Comparison of ENCODE assay signal across 8 mouse cellular contexts in genomic region chr3:41081474-41082301, GRCm38 (mm10). TPM values are rescaled to one million over a fixed set of nuclear protein-coding genes. Genes with fewer than 3 reads are reported as not detected.
A peak's percentile ranks its signal among the peaks of the same experiment; 100 is the strongest.
DNase-seq lines count a peak whose midpoint lies in the region; ATAC-seq and TF ChIP-seq lines count a peak whose summit lies in the region.

No protein-coding gene starts in this region.

- no peaks in the 10 kb centered on the region for H3K9me3 ChIP-seq in embryonic facial prominence, embryonic 10.5 days
- H3K9me3 ChIP-seq in heart, postnatal 0 days (replicated peaks; ENCODE audit: control insufficient read depth, low read length): no peaks in the 10 kb centered on the region
- H3K9me3 ChIP-seq in limb, embryonic 10.5 days (replicated peaks): no peaks in the 10 kb centered on the region
- H3K9me3 ChIP-seq in midbrain, embryonic 13.5 days: no peaks in the 10 kb centered on the region

- WGBS in embryonic facial prominence, embryonic 10.5 days: 5% methylated on average over 23 of the region's 23 CpGs
- WGBS in heart, postnatal 0 days: 3% methylated on average over 23 of the region's 23 CpGs
- 2% methylated on average over 23 of the region's 23 CpGs for WGBS in limb, embryonic 10.5 days
- WGBS in midbrain, embryonic 13.5 days: 3% methylated on average over 23 of the region's 23 CpGs

- peak overlapping the region; percentile 95 for H3K4me3 ChIP-seq in embryonic facial prominence, embryonic 10.5 days
- peak overlapping the region; percentile 95 for H3K4me3 ChIP-seq in heart, postnatal 0 days (ENCODE audit: low read depth, low read length)
- peak overlapping the region; percentile 73 for H3K4me3 ChIP-seq in limb, embryonic 10.5 days
- H3K4me3 ChIP-seq in midbrain, embryonic 13.5 days (replicated peaks): peak overlapping the region; percentile 92

- ATAC-seq in heart, postnatal 0 days (ENCODE audit: insufficient read depth, low read depth): no peak
- no peak for ATAC-seq in midbrain, embryonic 13.5 days

- no peak for TF ChIP-seq CTCF in heart, postnatal 0 days (IDR thresholded peaks at IDR 0.05; ENCODE audit: low read depth)

- no peaks in the 10 kb centered on the region for H3K27me3 ChIP-seq in embryonic facial prominence, embryonic 10.5 days (replicated peaks; ENCODE audit: low read depth, poor library complexity, severe bottlenecking)
- no peaks in the 10 kb centered on the region for H3K27me3 ChIP-seq in heart, postnatal 0 days (ENCODE audit: control insufficient read depth, insufficient read depth, low read length)
- H3K27me3 ChIP-seq in limb, embryonic 10.5 days (ENCODE audit: low read depth, poor library complexity, severe bottlenecking): no peaks in the 10 kb centered on the region
- no peaks in the 10 kb centered on the region for H3K27me3 ChIP-seq in midbrain, embryonic 13.5 days

- peak overlapping the region; percentile 75 for H3K9ac ChIP-seq in heart, postnatal 0 days (replicated peaks; ENCODE audit: low read depth, low read length)
- H3K9ac ChIP-seq in midbrain, embryonic 13.5 days (replicated peaks): peak overlapping the region; percentile 90

- H3K4me1 ChIP-seq in embryonic facial prominence, embryonic 10.5 days: peaks cover 29% of the 10 kb centered on the region
- peaks cover 22% of the 10 kb centered on the region for H3K4me1 ChIP-seq in heart, postnatal 0 days (ENCODE audit: control insufficient read depth, insufficient read depth)
- peaks cover 23% of the 10 kb centered on the region for H3K4me1 ChIP-seq in limb, embryonic 10.5 days
- H3K4me1 ChIP-seq in midbrain, embryonic 13.5 days (replicated peaks): peaks cover 30% of the 10 kb centered on the region

- peak; percentile 48 for DNase-seq in 3134 (ENCODE audit: extremely low read depth, insufficient read length, low spot score)
- DNase-seq in ES-CJ7 (ENCODE audit: low read depth, low spot score): peak; percentile 12
- peak; percentile 30 for DNase-seq in embryonic facial prominence, embryonic 10.5 days (ENCODE audit: low spot score)
- DNase-seq in heart, postnatal 0 days (ENCODE audit: low spot score): peak; percentile 23
- DNase-seq in limb, embryonic 10.5 days (ENCODE audit: low spot score): peak; percentile 31
- DNase-seq in right cerebral cortex, postnatal 14 days: no peak
- no peak for DNase-seq in urinary bladder, postnatal 10 days (ENCODE audit: low spot score)

- peak overlapping the region; percentile 94 for H3K27ac ChIP-seq in embryonic facial prominence, embryonic 10.5 days (replicated peaks)
- H3K27ac ChIP-seq in heart, postnatal 0 days (ENCODE audit: low read depth): peak overlapping the region; percentile 96
- peak overlapping the region; percentile 95 for H3K27ac ChIP-seq in limb, embryonic 10.5 days
- peak overlapping the region; percentile 86; the same call in 1 of the 2 replicates for H3K27ac ChIP-seq in midbrain, embryonic 13.5 days

- H3K36me3 ChIP-seq in embryonic facial prominence, embryonic 10.5 days (replicated peaks): no peaks in the 10 kb centered on the region; the same call in 1 of the 2 replicates
- no peaks in the 10 kb centered on the region for H3K36me3 ChIP-seq in heart, postnatal 0 days (replicated peaks; ENCODE audit: control insufficient read depth, insufficient read depth, low read length)
- peaks cover 15% of the 10 kb centered on the region for H3K36me3 ChIP-seq in limb, embryonic 10.5 days
- no peaks in the 10 kb centered on the region for H3K36me3 ChIP-seq in midbrain, embryonic 13.5 days

- H3K4me2 ChIP-seq in heart, postnatal 0 days (ENCODE audit: low read depth, low read length): peak overlapping the region; percentile 78
- H3K4me2 ChIP-seq in midbrain, embryonic 13.5 days (replicated peaks): peak overlapping the region; percentile 88

- no peak for TF ChIP-seq EP300 in heart, postnatal 0 days (IDR thresholded peaks at IDR 0.05; ENCODE audit: low read depth)

RNA-seq across cellular contexts. Expression of gene Pgrmc2, which starts 1.2 kb away (rescaled TPM):
- polyA plus RNA-seq in embryonic facial prominence, embryonic 10.5 days (2016; fragmentation: Nextera tagmentation; extraction: Ambion mirVana): 29.5 and 31.7 TPM in 2 replicates
- total RNA-seq in heart, postnatal 0 days (2014; rRNA removed; ENCODE audit: low replicate concordance): 18.4 and 34.1 TPM in 2 replicates
- polyA plus RNA-seq in heart, postnatal 0 days (2015; fragmentation: Nextera tagmentation; extraction: Ambion mirVana): 29.5 and 32.1 TPM in 2 replicates
- polyA plus RNA-seq in limb, embryonic 10.5 days (2016; fragmentation: Nextera tagmentation; extraction: Ambion mirVana): 34.1 and 38.1 TPM in 2 replicates
- polyA plus RNA-seq in midbrain, embryonic 13.5 days (2015; fragmentation: Nextera tagmentation; extraction: Ambion mirVana): 24.8 and 27.6 TPM in 2 replicates

Comparison
In these comparisons a context has a peak if more than half of its experiments do, and no peak if none do; other contexts are left out.
1. DNase-seq: peak in 3134 (single experiment), ES-CJ7 (single experiment), embryonic facial prominence, embryonic 10.5 days (single experiment), heart, postnatal 0 days (single experiment) and limb, embryonic 10.5 days (single experiment); none in right cerebral cortex, postnatal 14 days (single experiment) and urinary bladder, postnatal 10 days (single experiment).
2. Peak in every context shown above with its lines, with median percentiles within 50 percentile points of each other: H3K27ac ChIP-seq and H3K4me3 ChIP-seq.